Mouse (Mus musculus) spleen, adult 2 months (tissue): ENCODE data around the gene Nomo1.

Source experiments
- CTCF ChIP-seq: fragments of 200-500 bp; IDR thresholded peaks from 2 replicates; pipeline ENCODE4 v1.5.1; 2011; ENCODE audit warnings: mild to moderate bottlenecking, inconsistent platforms; ENCODE audit not compliant: insufficient read depth, insufficient read length, insufficient replicate concordance; ENCODE audit errors: extremely low read depth
- POLR2A ChIP-seq: fragments of 200-500 bp; IDR thresholded peaks from 2 replicates; pipeline ENCODE4 v1.6.1; 2011; ENCODE audit warnings: low read depth, low read length, inconsistent platforms

DNA sequence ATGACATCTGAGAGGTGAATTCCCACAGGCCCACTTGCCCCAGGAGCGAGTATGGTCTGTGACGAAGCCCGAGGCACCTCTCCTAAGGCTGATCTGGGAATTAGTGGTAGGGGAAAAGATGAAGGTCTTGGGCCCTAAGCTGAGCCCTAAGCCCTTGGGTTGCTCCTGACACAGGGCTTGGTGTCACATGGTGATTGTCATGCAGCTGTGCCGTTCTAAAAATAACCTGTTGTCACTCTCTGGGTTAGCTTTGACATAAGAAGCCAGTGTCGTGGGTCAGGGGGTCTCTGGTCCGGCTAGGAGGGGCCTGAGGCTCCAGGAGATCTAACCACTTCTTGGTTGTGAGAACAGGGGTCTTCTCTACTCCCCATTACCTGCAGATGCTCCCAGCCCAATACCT is 78.4 kb downstream of the Nomo1 start:
- TF ChIP-seq CTCF (no peak), POLR2A (no peak)
